ENCODE assay signal across 37 mouse cellular contexts in the genomic region with DNA sequence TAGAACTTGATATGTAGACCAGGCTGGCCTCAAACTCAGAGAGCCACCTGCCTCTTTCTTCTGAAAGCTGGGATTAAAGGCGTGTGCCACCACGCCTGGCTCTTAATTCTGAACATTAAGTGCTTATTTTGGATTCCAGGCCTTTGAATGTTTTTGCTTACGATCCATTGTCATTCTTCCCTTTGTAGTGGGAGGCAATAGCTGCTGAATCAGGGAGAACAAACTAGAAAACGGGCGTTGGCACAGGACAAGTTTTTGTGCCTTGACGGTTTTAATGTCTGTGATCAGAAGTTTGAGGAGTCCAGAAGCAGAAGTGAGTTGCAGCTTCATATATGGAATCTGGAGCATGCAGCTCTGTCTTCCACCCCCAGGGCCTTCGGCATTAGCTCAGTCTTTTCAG. TPM values are rescaled to one million over a fixed set of nuclear protein-coding genes. Genes with fewer than 3 reads are reported as not detected.
"Had no signal": no experiment of that assay in that cellular context is flagged by ENCODE, and none has a peak within 500 bp of the region (broad histone marks: within the 10 kb centered on the region; RNA-seq: fewer than 3 reads in every experiment).

No protein-coding gene starts in this region.

- DNase-seq: heart, postnatal 10 days; heart, postnatal 14 days; heart, postnatal 36 days; heart, postnatal 4 days; kidney, adult 11 months; kidney, adult 18-20 months; kidney, adult 2 months; kidney, adult 8-10 months; kidney, adult 9 months; kidney, postnatal 10 days; kidney, postnatal 14 days; kidney, postnatal 25 days; kidney, postnatal 36 days; kidney, postnatal 4 days; layer of hippocampus, adult 9-11 months; layer of hippocampus, postnatal 36 days had no signal

- H3K4me2 ChIP-seq: heart, embryonic 11.5 days; heart, embryonic 12.5 days; heart, embryonic 13.5 days; heart, embryonic 15.5 days; hindbrain, embryonic 12.5 days; hindbrain, embryonic 13.5 days; hindbrain, embryonic 15.5 days; intestine, embryonic 15.5 days had no signal

- H3K4me3 ChIP-seq: heart, embryonic 12.5 days; heart, embryonic 13.5 days; heart, embryonic 15.5 days; hindbrain, embryonic 10.5 days; hindbrain, embryonic 12.5 days; hindbrain, embryonic 13.5 days; hindbrain, embryonic 15.5 days; intestine, embryonic 15.5 days; layer of hippocampus, adult 2 months; left cerebral cortex, adult 2 months had no signal

- H3K4me1 ChIP-seq: heart, embryonic 12.5 days; heart, embryonic 15.5 days; hindbrain, embryonic 12.5 days; intestine, embryonic 15.5 days had no signal

- H3K27ac ChIP-seq: heart, embryonic 13.5 days; heart, embryonic 15.5 days; hindbrain, embryonic 10.5 days; hindbrain, embryonic 12.5 days; hindbrain, embryonic 13.5 days; hindbrain, embryonic 15.5 days; hindbrain, postnatal 0 days; intestine, embryonic 15.5 days; kidney, postnatal 0 days; layer of hippocampus, adult 2 months; left cerebral cortex, adult 2 months had no signal

- H3K27me3 ChIP-seq: heart, embryonic 12.5 days; heart, embryonic 13.5 days; heart, embryonic 15.5 days; hindbrain, embryonic 12.5 days; hindbrain, embryonic 13.5 days; hindbrain, embryonic 15.5 days; intestine, embryonic 15.5 days had no signal

- H3K9me3 ChIP-seq: heart, embryonic 12.5 days; heart, embryonic 13.5 days; heart, embryonic 15.5 days; hindbrain, embryonic 10.5 days; hindbrain, embryonic 12.5 days; hindbrain, embryonic 13.5 days; hindbrain, embryonic 15.5 days; intestine, embryonic 15.5 days had no signal

- ATAC-seq: hindbrain, embryonic 16.5 days; hindbrain, postnatal 0 days; inflammation-experienced regulatory T-cells, adult 6 months; intestine, embryonic 15.5 days; intestine, embryonic 16.5 days; intestine, postnatal 0 days had no signal

- H3K9ac ChIP-seq: heart, embryonic 12.5 days; heart, embryonic 13.5 days; heart, embryonic 15.5 days; hindbrain, embryonic 12.5 days; hindbrain, embryonic 13.5 days; hindbrain, embryonic 15.5 days; intestine, embryonic 15.5 days had no signal

- H3K36me3 ChIP-seq: hindbrain, embryonic 12.5 days; intestine, embryonic 15.5 days had no signal

RNA-seq across cellular contexts. Expression of a gene that starts 53.7 kb away (rescaled TPM):
- total RNA-seq: heart, postnatal 25 days; heart, postnatal 36 days; hindbrain, postnatal 0 days; layer of hippocampus, adult 18-20 months had no signal
- polyA plus RNA-seq: heart, embryonic 12.5 days; heart, embryonic 14.5 days; heart, embryonic 15.5 days; hindbrain, embryonic 10.5 days; hindbrain, embryonic 11.5 days; hindbrain, embryonic 12.5 days; hindbrain, embryonic 13.5 days; hindbrain, embryonic 15.5 days; inflammation-experienced regulatory T-cells, adult 6 months; intestine, embryonic 15.5 days; intestine, embryonic 16.5 days had no signal
